Mouse (Mus musculus) bone marrow macrophage, adult 2 months (primary cell): ENCODE results near the gene Racgap1.

Experiments
- CTCF ChIP-seq: IDR thresholded peaks from 2 replicates; pipeline ENCODE4 v1.5.1; 2012; ENCODE audit warnings: low read depth, mild to moderate bottlenecking, low read length, moderate library complexity
- POLR2A ChIP-seq: IDR thresholded peaks from 2 replicates; pipeline ENCODE4 v1.6.1; 2012; ENCODE audit warnings: mild to moderate bottlenecking, low read depth, low read length, borderline replicate concordance

- no peak for TF ChIP-seq POLR2A
- TF ChIP-seq CTCF, result no peak
Measured at GRCm38 (mm10) chr15:99677089-99677488, 25.6 kb upstream of the Racgap1 start.
